Mouse (Mus musculus): ENCODE results near the gene Fam173a. TPM values are rescaled to one million over a fixed set of nuclear protein-coding genes. Genes with fewer than 3 reads are reported as not detected.
"Not testable (repeated sequence)": the region's sequence is repeated elsewhere in the genome, so short reads cannot be mapped to it uniquely, and the experiment has no call there.

Gene Fam173a
- total RNA-seq, 2 experiments from 2014 or later: 88.8 to 99.3 TPM

GRCm38 (mm10) chr17:25828712-25829557 lies 36.2 kb upstream of the Fam173a start, which contains the start of gene Jmjd8:
TSS of gene Jmjd8 (plus strand) at chr17:25828867.
- DNase-seq (ENCODE audit: low spot score in 2 of 2): peak; percentile 73 to 92

GRCm38 (mm10) chr17:25828223-25828594 lies 35.5 kb upstream of the Fam173a start:
- no peak for DNase-seq (ENCODE audit: low spot score in 2 of 2)

GRCm38 (mm10) chr17:25827546-25828222 lies 35.0 kb upstream of the Fam173a start:
- DNase-seq (ENCODE audit: low spot score in 2 of 2): no peak

GRCm38 (mm10) chr17:25827011-25827410 lies 34.3 kb upstream of the Fam173a start:
- no peak for DNase-seq (ENCODE audit: low spot score in 2 of 2)

GRCm38 (mm10) chr17:25825984-25826570 lies 33.4 kb upstream of the Fam173a start:
- no peak for DNase-seq (ENCODE audit: low spot score in 2 of 2)

- DNase-seq (ENCODE audit: low spot score in 2 of 2): no peak
These were observed 32.6 kb upstream of the Fam173a start for GRCm38 (mm10) chr17:25825311-25825710.

- DNase-seq (ENCODE audit: low spot score in 2 of 2): no peak
These were observed 31.9 kb upstream of the Fam173a start for GRCm38 (mm10) chr17:25824362-25825142.

- peak; percentile 75 to 91 for DNase-seq (ENCODE audit: low spot score in 2 of 2)
These were observed 30.8 kb upstream of the Fam173a start, which contains the start of gene Wdr24 for GRCm38 (mm10) chr17:25823452-25823851. TSS of gene Wdr24 (plus strand) at chr17:25823627.

GRCm38 (mm10) chr17:25818851-25819780 lies 26.4 kb upstream of the Fam173a start:
- no peak for DNase-seq (ENCODE audit: low spot score in 2 of 2)

- DNase-seq (ENCODE audit: low spot score in 2 of 2): no peak
These were observed 25.0 kb upstream of the Fam173a start for GRCm38 (mm10) chr17:25817662-25818061.

GRCm38 (mm10) chr17:25813471-25813870 lies 20.8 kb upstream of the Fam173a start:
- peak; percentile 86 to 88 for DNase-seq (ENCODE audit: low spot score in 2 of 2)

- no peak for DNase-seq (ENCODE audit: low spot score in 2 of 2)
These were observed 18.2 kb upstream of the Fam173a start for GRCm38 (mm10) chr17:25810890-25811289.

- no peak for DNase-seq (ENCODE audit: low spot score in 2 of 2)
These were observed 17.1 kb upstream of the Fam173a start for GRCm38 (mm10) chr17:25809606-25810340.

GRCm38 (mm10) chr17:25808789-25809605 lies 16.3 kb upstream of the Fam173a start, which contains the start of gene Fbxl16:
TSS of gene Fbxl16 (plus strand) at chr17:25809085.
- peak; percentile 91 to 94 for DNase-seq (ENCODE audit: low spot score in 2 of 2)

- DNase-seq (ENCODE audit: low spot score in 2 of 2): no peak
These were observed 15.3 kb upstream of the Fam173a start for GRCm38 (mm10) chr17:25808028-25808427.

- DNase-seq (ENCODE audit: low spot score in 2 of 2): not testable (repeated sequence)
These were observed 14.8 kb upstream of the Fam173a start for GRCm38 (mm10) chr17:25807452-25807851.

- DNase-seq (ENCODE audit: low spot score in 2 of 2): no peak
These were observed 13.8 kb upstream of the Fam173a start for GRCm38 (mm10) chr17:25806507-25806906.

- DNase-seq (ENCODE audit: low spot score in 2 of 2): peak; percentile 90 to 92
These were observed 10.3 kb upstream of the Fam173a start for GRCm38 (mm10) chr17:25802825-25803517.

Measured in layer of hippocampus, adult 18-20 months (tissue).